Comparison of ENCODE assay signal across 26 mouse cellular contexts in the genomic region with DNA sequence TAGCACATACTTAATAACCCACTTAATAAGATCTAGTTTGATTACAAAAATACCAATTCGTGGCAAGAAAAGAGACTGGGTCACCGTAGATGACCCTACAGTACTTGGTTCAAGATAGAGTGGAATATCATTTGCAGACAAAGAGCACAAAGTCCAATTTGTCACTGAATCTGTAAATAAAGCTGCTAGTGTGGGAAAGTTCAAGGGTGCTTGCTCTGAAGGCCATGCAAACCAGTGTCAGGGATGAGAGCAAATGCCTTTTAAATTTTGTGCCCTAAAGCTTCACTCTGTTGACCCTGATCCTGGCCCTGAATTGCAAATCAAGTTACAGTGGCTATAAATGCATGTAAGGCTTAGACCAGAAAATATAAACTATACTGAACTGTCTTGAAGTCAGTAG.
DNase-seq lines count a peak whose midpoint lies in the region; ATAC-seq and TF ChIP-seq lines count a peak whose summit lies in the region.
"Had no signal": no experiment of that assay in that cellular context is flagged by ENCODE, and none has a peak within 500 bp of the region (broad histone marks: within the 10 kb centered on the region; RNA-seq: fewer than 3 reads in every experiment).

No protein-coding gene starts in this region.

- H3K9ac ChIP-seq in liver, embryonic 15.5 days: no peak overlapping the region
- H3K9ac ChIP-seq in liver, embryonic 11.5 days (ENCODE audit: low read depth, low read length): no peak overlapping the region
- no peak overlapping the region for H3K9ac ChIP-seq in liver, postnatal 0 days (replicated peaks)
- H3K9ac ChIP-seq: embryonic facial prominence, embryonic 13.5 days; forebrain, embryonic 12.5 days; forebrain, embryonic 15.5 days; heart, embryonic 12.5 days; heart, embryonic 15.5 days; hindbrain, embryonic 13.5 days had no signal

- peak; percentile 22; the same call in 1 of the 2 replicates for TF ChIP-seq EP300 in liver, postnatal 0 days (IDR thresholded peaks at IDR 0.05; ENCODE audit: low read depth)

- H3K9me3 ChIP-seq in liver, embryonic 15.5 days (replicated peaks): no peaks in the 10 kb centered on the region
- no peaks in the 10 kb centered on the region for H3K9me3 ChIP-seq in liver, embryonic 11.5 days (ENCODE audit: control insufficient read depth, low read length)
- H3K9me3 ChIP-seq in liver, postnatal 0 days (ENCODE audit: low read length): no peaks in the 10 kb centered on the region
- H3K9me3 ChIP-seq: embryonic facial prominence, embryonic 10.5 days; embryonic facial prominence, embryonic 13.5 days; forebrain, embryonic 12.5 days; forebrain, embryonic 15.5 days; heart, embryonic 12.5 days; heart, embryonic 15.5 days; hindbrain, embryonic 10.5 days; hindbrain, embryonic 13.5 days had no signal

- no peak overlapping the region for H3K4me2 ChIP-seq in liver, embryonic 15.5 days
- H3K4me2 ChIP-seq in liver, embryonic 11.5 days: no peak overlapping the region
- H3K4me2 ChIP-seq in liver, postnatal 0 days (ENCODE audit: low read depth, low read length): no peak overlapping the region
- H3K4me2 ChIP-seq: embryonic facial prominence, embryonic 13.5 days; forebrain, embryonic 12.5 days; forebrain, embryonic 15.5 days; heart, embryonic 12.5 days; heart, embryonic 15.5 days; hindbrain, embryonic 13.5 days had no signal

- H3K36me3 ChIP-seq in liver, embryonic 15.5 days (replicated peaks): no peaks in the 10 kb centered on the region
- no peaks in the 10 kb centered on the region for H3K36me3 ChIP-seq in liver, embryonic 11.5 days (ENCODE audit: control insufficient read depth, insufficient read depth, low read length)
- H3K36me3 ChIP-seq in liver, postnatal 0 days (replicated peaks; ENCODE audit: insufficient read depth, low read length): no peaks in the 10 kb centered on the region
- H3K36me3 ChIP-seq: embryonic facial prominence, embryonic 10.5 days; embryonic facial prominence, embryonic 13.5 days; forebrain, embryonic 12.5 days; forebrain, embryonic 15.5 days; heart, embryonic 12.5 days; heart, embryonic 15.5 days; hindbrain, embryonic 10.5 days; hindbrain, embryonic 13.5 days had no signal

- 0 out of 2 replicates have a peak, but pooled peaks have one; percentile 18 for ATAC-seq in liver, embryonic 15.5 days (ENCODE audit: insufficient read depth)
- ATAC-seq in liver, embryonic 11.5 days (replicated peaks; ENCODE audit: low FRiP score): no peak
- peak; percentile 83 for ATAC-seq in liver, postnatal 0 days
- ATAC-seq: CD4-positive, CD25-positive, alpha-beta regulatory T cell, adult 4 months; forebrain, embryonic 15.5 days; hindbrain, embryonic 16.5 days had no signal

- H3K4me1 ChIP-seq in liver, embryonic 15.5 days (replicated peaks): no peaks in the 10 kb centered on the region
- H3K4me1 ChIP-seq in liver, embryonic 11.5 days (replicated peaks; ENCODE audit: control insufficient read depth, insufficient read depth, low read length): no peaks in the 10 kb centered on the region
- H3K4me1 ChIP-seq in liver, postnatal 0 days (ENCODE audit: insufficient read depth): no peaks in the 10 kb centered on the region
- H3K4me1 ChIP-seq: embryonic facial prominence, embryonic 10.5 days; embryonic facial prominence, embryonic 13.5 days; forebrain, embryonic 12.5 days; forebrain, embryonic 15.5 days; heart, embryonic 12.5 days; heart, embryonic 15.5 days; hindbrain, embryonic 10.5 days; hindbrain, embryonic 13.5 days had no signal

- no peak overlapping the region for H3K4me3 ChIP-seq in liver, embryonic 15.5 days (replicated peaks)
- H3K4me3 ChIP-seq in liver, embryonic 11.5 days (ENCODE audit: low read depth, low read length): no peak overlapping the region
- H3K4me3 ChIP-seq in liver, postnatal 0 days (ENCODE audit: low read depth, low read length): no peak overlapping the region
- H3K4me3 ChIP-seq: embryonic facial prominence, embryonic 10.5 days; embryonic facial prominence, embryonic 13.5 days; erythroblast, embryonic 14.5 days; forebrain, embryonic 12.5 days; forebrain, embryonic 15.5 days; heart, embryonic 12.5 days; heart, embryonic 15.5 days; hindbrain, embryonic 10.5 days; hindbrain, embryonic 13.5 days had no signal

- H3K27me3 ChIP-seq in liver, embryonic 15.5 days: no peaks in the 10 kb centered on the region
- no peaks in the 10 kb centered on the region for H3K27me3 ChIP-seq in liver, embryonic 11.5 days (replicated peaks; ENCODE audit: control insufficient read depth, insufficient read depth, low read length)
- no peaks in the 10 kb centered on the region for H3K27me3 ChIP-seq in liver, postnatal 0 days (ENCODE audit: insufficient read depth, low read length)
- H3K27me3 ChIP-seq: embryonic facial prominence, embryonic 13.5 days; forebrain, embryonic 12.5 days; forebrain, embryonic 15.5 days; heart, embryonic 12.5 days; heart, embryonic 15.5 days; hindbrain, embryonic 13.5 days had no signal

- DNase-seq in adrenal gland, postnatal 14 days: peak; percentile 3
- DNase-seq in adrenal gland, adult 18-20 months (ENCODE audit: low spot score in 2 of 2): no peak
- DNase-seq in liver, embryonic 11.5 days (ENCODE audit: low spot score): no peak
- no peak for DNase-seq in liver, postnatal 0 days
- no peak for DNase-seq in urinary bladder, postnatal 14 days (ENCODE audit: low spot score)
- DNase-seq: cerebellum, adult 11-12 months; cerebellum, adult 8-10 months; cerebellum, postnatal 10 days; cerebellum, postnatal 36 days; embryo, embryonic 11 days; gastrocnemius, postnatal 25 days; heart, adult 18-20 months; heart, postnatal 10 days; heart, postnatal 36 days had no signal

- WGBS in liver, embryonic 15.5 days (ENCODE audit: insufficient replicate concordance): 36% methylated on average over 2 of the region's 2 CpGs
- WGBS in liver, embryonic 11.5 days: 62% methylated on average over 2 of the region's 2 CpGs
- 37% methylated on average over 2 of the region's 2 CpGs for WGBS in liver, postnatal 0 days (ENCODE audit: insufficient replicate concordance)

- no peak for TF ChIP-seq CTCF in liver, postnatal 0 days (IDR thresholded peaks at IDR 0.05; ENCODE audit: low read depth)

- no peak overlapping the region for H3K27ac ChIP-seq in liver, embryonic 15.5 days (replicated peaks)
- no peak overlapping the region for H3K27ac ChIP-seq in liver, embryonic 11.5 days (ENCODE audit: low read depth, low read length)
- no peak overlapping the region for H3K27ac ChIP-seq in liver, postnatal 0 days (ENCODE audit: low read depth)
- H3K27ac ChIP-seq: embryonic facial prominence, embryonic 10.5 days; embryonic facial prominence, embryonic 13.5 days; forebrain, embryonic 12.5 days; forebrain, embryonic 15.5 days; heart, embryonic 15.5 days; hindbrain, embryonic 10.5 days; hindbrain, embryonic 13.5 days had no signal
